Mouse (Mus musculus) ovary, postnatal 36 days (tissue): Measurements from ENCODE around the gene Col6a5.

Experiments
- DNase-seq: peaks from one replicate; pipeline ENCODE4 v3.0.0; 2022; ENCODE audit warnings: low spot score, mixed read lengths

Gene Col6a5

DNA sequence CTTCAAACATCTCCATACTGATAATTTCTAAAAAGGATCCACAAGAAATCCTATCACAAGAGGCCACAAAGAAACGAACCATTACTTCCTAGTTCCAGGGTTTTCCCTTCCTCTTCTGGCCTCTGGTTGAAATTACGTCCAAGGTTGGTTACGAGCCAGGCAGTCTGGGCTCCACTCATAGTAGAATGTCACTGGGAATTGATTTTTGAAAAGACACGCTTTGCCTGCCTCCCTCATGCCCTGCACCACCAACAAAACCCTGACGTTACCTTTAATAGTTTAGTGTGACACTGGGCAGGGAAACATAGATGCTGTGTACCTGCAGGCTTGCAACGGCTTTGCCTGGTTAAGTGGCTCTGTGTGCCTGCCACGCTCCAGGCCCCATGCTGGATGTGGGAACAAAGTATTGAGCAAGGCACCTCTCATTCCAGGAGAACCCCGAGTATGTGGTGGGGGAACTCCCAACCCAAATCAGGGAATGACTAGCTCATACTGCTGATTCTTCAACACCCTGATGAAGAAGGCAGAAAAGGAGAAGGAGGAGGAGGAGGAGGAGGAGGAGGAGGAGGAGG, 133.3 kb downstream of the Col6a5 start:
- no peak for DNase-seq

GRCm38 (mm10) chr9:105820711-105821110, 139.7 kb downstream of the Col6a5 start:
- no peak for DNase-seq

DNA sequence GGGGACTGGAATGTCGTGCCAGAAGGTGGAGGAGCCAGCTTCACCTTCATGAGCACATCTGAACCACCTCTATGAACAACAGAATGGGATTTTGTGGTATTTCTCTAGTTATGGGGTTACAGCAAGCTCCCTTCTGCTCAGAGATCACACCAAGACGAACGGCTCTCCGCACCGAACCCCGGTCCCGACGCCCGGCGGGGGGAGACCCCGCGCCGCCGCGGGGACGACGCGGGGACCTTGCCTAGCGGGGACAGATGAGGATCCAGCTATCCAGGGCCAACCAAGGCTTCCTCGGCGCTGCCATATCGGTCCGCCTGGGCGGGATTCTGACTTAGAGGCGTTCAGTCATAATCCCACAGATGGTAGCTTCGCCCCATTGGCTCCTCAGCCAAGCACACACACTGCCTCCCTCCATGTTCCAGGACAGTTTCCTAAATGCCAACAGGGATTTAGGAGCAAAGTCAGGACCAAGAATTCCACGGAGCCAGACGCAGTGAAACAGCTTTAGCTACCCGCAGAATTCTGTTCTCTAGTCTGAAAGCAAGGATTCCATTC, 141.2 kb downstream of the Col6a5 start:
- DNase-seq = no peak

GRCm38 (mm10) chr9:105814436-105814835, 146.0 kb downstream of the Col6a5 start:
- no peak for DNase-seq

- no peak for DNase-seq
Observed at GRCm38 (mm10) chr9:105811458-105811857, 149.0 kb downstream of the Col6a5 start.

GRCm38 (mm10) chr9:105808920-105809505, 151.4 kb downstream of the Col6a5 start:
- DNase-seq = no peak
